Mouse (Mus musculus) heart, embryonic 16.5 days (tissue): ENCODE results near the gene Foxa1. TPM values are rescaled to one million over a fixed set of nuclear protein-coding genes. Genes with fewer than 3 reads are reported as not detected.
A peak's percentile ranks its signal among the peaks of the same experiment; 100 is the strongest.

ENCODE experiments used
- ATAC-seq: fragments of 200-750 bp; cut with Nextera tagmentation; replicated peaks from 2 replicates; pipeline ENCODE4 v1.8.0; 2017; ENCODE audit warnings: moderate number of reproducible peaks; ENCODE audit not compliant: insufficient read depth, low FRiP score; ENCODE audit errors: extremely low read depth
- H3K27ac ChIP-seq: fragments of 300-500 bp; sonication (generic); 2 replicates; pipeline ENCODE4 v1.5.1; 2014; ENCODE audit warnings: mild to moderate bottlenecking, low read length, control low read depth, moderate library complexity
- H3K27me3 ChIP-seq: fragments of 300-500 bp; sonication (generic); 2 replicates; pipeline ENCODE4 v1.6.1; 2014; ENCODE audit warnings: low read length, mixed read lengths; ENCODE audit not compliant: control insufficient read depth, insufficient read depth
- H3K36me3 ChIP-seq: fragments of 300-500 bp; sonication (generic); 2 replicates; pipeline ENCODE4 v1.6.1; 2014; ENCODE audit not compliant: control insufficient read depth, insufficient read depth
- H3K4me1 ChIP-seq: fragments of 300-500 bp; sonication (generic); 2 replicates; pipeline ENCODE4 v1.6.1; 2014; ENCODE audit warnings: low read length, mixed read lengths; ENCODE audit not compliant: control insufficient read depth, insufficient read depth
- H3K4me2 ChIP-seq: fragments of 300-500 bp; sonication (generic); 2 replicates; pipeline ENCODE4 v1.6.1; 2014; ENCODE audit warnings: low read depth, mild to moderate bottlenecking, control low read depth, low read length
- H3K4me3 ChIP-seq: fragments of 300-500 bp; sonication (generic); 2 replicates; pipeline ENCODE4 v1.5.1; 2014; ENCODE audit warnings: mild to moderate bottlenecking, control low read depth, low read length
- H3K9ac ChIP-seq: fragments of 300-500 bp; sonication (generic); 2 replicates; pipeline ENCODE4 v1.6.1; 2014; ENCODE audit warnings: low read length, control low read depth
- H3K9me3 ChIP-seq: fragments of 300-500 bp; sonication (generic); replicated peaks from 2 replicates; pipeline ENCODE4 v1.6.1; 2016; ENCODE audit warnings: low read length; ENCODE audit not compliant: control insufficient read depth
- WGBS: fragments of 180-500 bp; shearing (Covaris S2); extraction: QIAGEN DNeasy Blood & Tissue Kit; methylation state at CpG from one replicate; pipeline ENCODE4 v1.1.7; 2014; 5-methylcytosine and 5-hydroxymethylcytosine counted together
- polyA plus RNA-seq: library from polyadenylated mRNA; unstranded; fragments of >200 nt; fragmentation: Nextera tagmentation; extraction: Ambion mirVana; gene quantifications from 2 replicates; pipeline ENCODE4 v1.2.1, GENCODE M21; 2015

Gene Foxa1
- polyA plus RNA-seq, 1 experiment from 2014 or later = 0.18 TPM

DNA sequence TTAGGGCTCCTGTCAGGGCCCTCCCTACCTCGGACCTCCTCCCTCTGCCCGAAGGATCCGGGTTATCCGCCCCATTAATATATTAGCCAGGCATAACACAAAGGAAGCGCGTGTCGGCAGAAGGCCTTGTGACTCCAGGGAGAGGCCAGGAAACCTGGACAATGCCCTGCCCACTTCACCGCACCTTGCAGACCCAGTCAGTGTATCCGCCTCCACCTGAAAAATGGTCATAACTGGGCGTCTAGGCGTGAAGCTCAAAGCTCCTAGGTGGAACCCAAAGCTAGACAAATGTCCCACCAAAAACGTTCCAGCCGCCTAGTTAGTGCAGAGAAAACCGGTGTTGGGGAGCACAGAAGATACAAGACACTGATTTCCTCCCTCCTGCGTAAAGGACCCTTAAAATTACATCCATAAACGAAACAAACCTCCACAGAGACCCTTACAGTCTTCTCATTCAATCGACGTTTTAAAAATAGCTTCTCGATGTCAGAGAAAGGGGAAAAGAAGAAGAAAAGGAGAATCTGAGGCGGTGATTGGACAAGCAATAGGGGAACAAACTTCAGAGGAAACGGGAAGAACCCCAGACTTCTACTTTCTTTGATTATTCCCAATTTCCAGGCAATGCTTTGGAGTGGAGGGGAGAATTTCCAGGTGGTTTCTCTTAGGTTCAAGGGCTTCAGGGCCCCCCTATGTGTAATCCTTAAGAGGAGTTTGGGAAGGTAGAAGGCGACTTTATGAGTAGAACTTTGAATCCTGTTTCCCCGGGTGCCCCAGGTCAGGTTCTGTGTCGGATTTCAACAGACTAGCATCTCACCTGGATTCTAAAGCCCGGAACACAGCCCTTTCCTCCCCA is 10.4 kb downstream of the Foxa1 start:
- no peak overlapping the region for H3K27ac ChIP-seq
- H3K9ac ChIP-seq = no peak overlapping the region
- H3K4me2 ChIP-seq = no peak overlapping the region
- peaks cover 6% of the 10 kb centered on the region; the same call in 1 of the 2 replicates for H3K4me1 ChIP-seq
- H3K27me3 ChIP-seq = peaks cover 75% of the 10 kb centered on the region
- WGBS = 2% methylated on average over 25 of the region's 25 CpGs
- no peak for ATAC-seq
- H3K4me3 ChIP-seq = no peak overlapping the region
- H3K9me3 ChIP-seq = no peaks in the 10 kb centered on the region
- H3K36me3 ChIP-seq = no peaks in the 10 kb centered on the region

DNA sequence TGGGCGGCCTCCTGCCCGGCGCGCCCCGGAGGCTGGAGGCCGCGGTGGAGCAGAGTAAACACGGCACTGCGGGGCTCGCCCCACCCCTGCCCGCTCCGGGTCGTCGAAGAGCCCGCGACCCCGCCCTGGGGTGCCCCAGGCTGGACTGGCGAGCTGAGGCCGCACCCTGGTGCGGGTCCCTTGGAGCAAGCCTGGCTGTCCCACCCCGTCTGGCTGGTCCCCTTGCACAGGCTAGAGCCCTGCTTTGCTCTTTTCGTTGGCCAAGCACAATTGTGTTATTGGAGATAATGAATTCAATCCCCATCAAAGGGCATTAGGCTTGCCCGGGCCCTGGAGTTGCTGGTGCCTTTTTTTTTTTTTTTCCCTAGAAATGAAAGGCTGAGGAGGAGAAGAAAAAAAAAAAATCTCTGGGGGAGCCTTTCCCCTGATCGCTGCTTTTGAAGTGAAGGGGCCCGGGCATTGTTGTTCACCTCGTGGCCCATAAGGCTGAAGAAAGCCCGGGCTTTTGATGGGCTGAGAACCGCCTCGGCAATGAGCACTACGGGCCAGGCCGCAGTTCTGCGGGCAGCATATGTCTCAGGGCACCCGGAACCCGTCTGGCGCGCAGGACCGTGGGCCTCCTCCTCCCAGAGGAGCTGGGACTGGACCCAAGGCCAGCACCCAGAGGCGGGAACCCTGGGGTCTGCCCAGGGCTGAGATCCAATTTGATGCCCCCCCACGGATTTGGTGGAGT is 11.7 kb downstream of the Foxa1 start:
- peak overlapping the region; percentile 25; the same call in 1 of the 2 replicates for H3K4me2 ChIP-seq
- H3K4me1 ChIP-seq = peaks cover 6% of the 10 kb centered on the region; the same call in 1 of the 2 replicates
- no peak for ATAC-seq
- 1% methylated on average over 38 of the region's 39 CpGs for WGBS
- H3K27ac ChIP-seq = no peak overlapping the region
- no peak overlapping the region for H3K4me3 ChIP-seq
- H3K27me3 ChIP-seq = peaks cover 80% of the 10 kb centered on the region
- H3K9ac ChIP-seq = no peak overlapping the region
- no peaks in the 10 kb centered on the region for H3K9me3 ChIP-seq
- no peaks in the 10 kb centered on the region for H3K36me3 ChIP-seq

DNA sequence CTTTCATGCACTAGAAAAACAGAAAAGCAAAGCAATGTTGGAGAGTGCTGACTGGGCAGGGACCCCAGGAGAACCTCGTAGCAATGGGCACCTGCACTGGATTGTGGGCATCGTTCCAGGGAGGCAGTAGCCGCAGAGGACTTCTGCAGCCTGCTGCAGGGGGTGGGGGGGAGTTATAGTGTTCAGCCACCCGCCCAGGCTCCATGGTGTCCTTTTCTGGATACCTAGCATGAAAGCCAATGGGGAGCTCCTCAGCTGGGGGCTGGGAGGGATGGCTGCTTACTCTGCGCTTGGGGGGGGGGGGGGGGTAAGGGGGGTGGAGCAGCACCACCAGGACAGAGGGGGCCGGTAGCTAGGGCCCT is 12.2 kb downstream of the Foxa1 start:
- H3K4me1 ChIP-seq = peaks cover 6% of the 10 kb centered on the region; the same call in 1 of the 2 replicates
- H3K36me3 ChIP-seq = no peaks in the 10 kb centered on the region
- no peak overlapping the region for H3K9ac ChIP-seq
- no peak for ATAC-seq
- no peak overlapping the region for H3K4me3 ChIP-seq
- no peak overlapping the region for H3K4me2 ChIP-seq
- H3K9me3 ChIP-seq = no peaks in the 10 kb centered on the region
- WGBS = under 1% methylated on average over 5 of the region's 6 CpGs
- H3K27me3 ChIP-seq = peaks cover 80% of the 10 kb centered on the region
- no peak overlapping the region for H3K27ac ChIP-seq

GRCm38 (mm10) chr12:57530474-57530873 is 16.2 kb downstream of the Foxa1 start:
- no peak overlapping the region for H3K4me3 ChIP-seq
- H3K27ac ChIP-seq = no peak overlapping the region
- no peak overlapping the region for H3K4me2 ChIP-seq
- no peaks in the 10 kb centered on the region for H3K36me3 ChIP-seq
- no peak for ATAC-seq
- peaks cover 54% of the 10 kb centered on the region for H3K27me3 ChIP-seq
- H3K9ac ChIP-seq = no peak overlapping the region
- no peaks in the 10 kb centered on the region for H3K9me3 ChIP-seq
- 24% methylated on average over 9 of the region's 9 CpGs for WGBS
- no peaks in the 10 kb centered on the region for H3K4me1 ChIP-seq

- no peak for ATAC-seq
- Histone ChIP-seq H3K36me3 (no peaks in the 10 kb centered on the region), H3K4me1 (no peaks in the 10 kb centered on the region), H3K4me2 (no peak overlapping the region), H3K27me3 (peaks cover 33% of the 10 kb centered on the region), H3K9me3 (no peaks in the 10 kb centered on the region), H3K4me3 (no peak overlapping the region), H3K27ac (no peak overlapping the region), H3K9ac (no peak overlapping the region)
- 66% methylated on average over 4 of the region's 4 CpGs for WGBS
These were observed 18.4 kb downstream of the Foxa1 start for GRCm38 (mm10) chr12:57528335-57528734.

DNA sequence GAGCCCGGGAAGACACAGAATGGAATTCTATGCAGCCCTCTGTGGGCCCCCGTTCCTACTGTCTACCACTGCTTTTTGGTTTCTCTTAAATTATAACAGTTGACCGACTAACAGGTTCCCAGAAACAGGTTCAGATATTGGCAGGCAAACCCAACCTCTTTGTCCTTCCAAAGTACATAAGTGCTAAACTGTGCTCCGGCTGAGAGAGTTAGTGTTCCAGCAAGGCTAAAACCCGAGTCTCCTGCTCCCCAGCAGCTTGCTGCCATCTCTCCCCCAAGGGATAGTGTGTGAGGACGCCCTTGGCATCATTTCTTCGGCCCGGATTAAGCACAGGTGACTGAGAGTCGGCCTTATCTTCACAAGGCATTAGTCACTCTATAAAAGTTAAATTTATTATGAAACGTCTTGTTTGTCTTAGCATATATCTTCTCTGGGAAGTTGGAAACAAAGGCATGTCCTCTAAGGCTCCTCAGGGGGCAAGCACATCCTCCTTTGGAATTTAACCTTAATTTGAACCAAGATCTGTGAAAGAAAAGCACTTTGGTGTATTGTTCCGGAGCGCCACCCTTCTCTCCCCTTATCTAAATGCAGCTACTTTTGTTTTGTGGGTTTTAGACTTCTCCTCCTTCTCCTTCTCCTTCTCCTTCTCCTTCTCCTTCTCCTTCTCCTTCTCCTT is 30.9 kb downstream of the Foxa1 start:
- Histone ChIP-seq H3K9ac (no peak overlapping the region), H3K36me3 (no peaks in the 10 kb centered on the region), H3K9me3 (no peaks in the 10 kb centered on the region), H3K4me1 (no peaks in the 10 kb centered on the region), H3K4me2 (no peak overlapping the region), H3K27ac (no peak overlapping the region), H3K4me3 (no peak overlapping the region), H3K27me3 (no peaks in the 10 kb centered on the region)
- 48% methylated on average over 12 of the region's 12 CpGs for WGBS
- no peak for ATAC-seq

- H3K4me2 ChIP-seq = no peak overlapping the region
- no peak for ATAC-seq
- 50% methylated on average over 1 of the region's 1 CpGs for WGBS
- no peak overlapping the region for H3K27ac ChIP-seq
- H3K4me1 ChIP-seq = no peaks in the 10 kb centered on the region
- H3K9me3 ChIP-seq = no peaks in the 10 kb centered on the region
- H3K4me3 ChIP-seq = no peak overlapping the region
- no peaks in the 10 kb centered on the region for H3K36me3 ChIP-seq
- H3K27me3 ChIP-seq = no peaks in the 10 kb centered on the region
- H3K9ac ChIP-seq = no peak overlapping the region
These were observed 32.2 kb downstream of the Foxa1 start for GRCm38 (mm10) chr12:57514552-57514951.

GRCm38 (mm10) chr12:57511560-57511959 is 35.2 kb downstream of the Foxa1 start:
- H3K9me3 ChIP-seq = no peaks in the 10 kb centered on the region
- H3K4me1 ChIP-seq = no peaks in the 10 kb centered on the region
- H3K4me3 ChIP-seq = no peak overlapping the region
- WGBS = 79% methylated on average over 5 of the region's 5 CpGs
- H3K36me3 ChIP-seq = no peaks in the 10 kb centered on the region
- ATAC-seq = no peak
- no peaks in the 10 kb centered on the region for H3K27me3 ChIP-seq
- no peak overlapping the region for H3K9ac ChIP-seq
- H3K4me2 ChIP-seq = no peak overlapping the region
- no peak overlapping the region for H3K27ac ChIP-seq

DNA sequence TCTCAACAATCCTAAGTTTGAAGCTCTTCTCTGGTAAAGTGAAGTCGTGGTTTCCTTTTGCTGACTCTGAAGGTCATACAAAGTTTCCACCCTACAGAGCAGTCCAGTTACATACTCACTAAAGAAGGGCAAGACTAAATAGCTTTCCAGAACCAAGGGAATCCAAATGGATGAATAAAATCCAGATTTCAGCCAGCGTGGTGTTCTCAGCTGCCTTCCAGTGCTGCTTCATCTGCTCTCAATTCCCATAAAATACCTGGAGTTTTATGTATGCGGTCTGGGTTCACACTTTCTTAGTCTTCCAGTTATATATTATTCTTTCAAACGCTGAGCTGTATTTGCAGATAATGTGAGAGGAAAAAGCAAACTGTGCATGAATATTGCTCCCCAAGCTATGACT is 35.6 kb downstream of the Foxa1 start:
- no peak for ATAC-seq

More for the DNA sequence above, 35.6 kb downstream of the Foxa1 start:
- H3K9ac ChIP-seq = no peak overlapping the region
- no peaks in the 10 kb centered on the region for H3K9me3 ChIP-seq
- H3K36me3 ChIP-seq = no peaks in the 10 kb centered on the region
- H3K27me3 ChIP-seq = no peaks in the 10 kb centered on the region
- no peak overlapping the region for H3K4me3 ChIP-seq
- no peak overlapping the region for H3K27ac ChIP-seq
- no peaks in the 10 kb centered on the region for H3K4me1 ChIP-seq
- 81% methylated on average over 4 of the region's 4 CpGs for WGBS
- no peak overlapping the region for H3K4me2 ChIP-seq
